Mouse (Mus musculus) ES-E14 (cell line): ENCODE measurements around the gene Pcdh15. TPM values are rescaled to one million over a fixed set of nuclear protein-coding genes. Genes with fewer than 3 reads are reported as not detected.

Experiments used
- DNase-seq: peaks from one replicate; pipeline ENCODE4 v3.0.0-alpha.2; 2013; ENCODE audit warnings: low read depth, low spot score
- H3K27ac ChIP-seq: 2 replicates; pipeline ENCODE4 v1.5.1; 2012; ENCODE audit warnings: low read depth, mild to moderate bottlenecking, low read length, moderate library complexity, mixed read lengths; ENCODE audit not compliant: poor library complexity, insufficient read depth, severe bottlenecking
- H3K36me3 ChIP-seq: 2 replicates; pipeline ENCODE4 v1.6.1; 2012; ENCODE audit warnings: mild to moderate bottlenecking, low read length, moderate library complexity, mixed read lengths; ENCODE audit not compliant: control insufficient read depth, poor library complexity, insufficient read depth, severe bottlenecking
- H3K4me1 ChIP-seq, 2 experiments: fragments of 150-350 bp in 1 of 2; sonication (generic) in 1 of 2; 2 replicates each; pipeline ENCODE4 v1.6.1; 2012; ENCODE audit warnings: low read length in 2 of 2, mild to moderate bottlenecking in 1 of 2, mixed read lengths in 1 of 2; ENCODE audit not compliant: control insufficient read depth in 2 of 2, insufficient read depth in 2 of 2, poor library complexity in 1 of 2
- H3K4me3 ChIP-seq, 2 experiments: fragments of 150-350 bp in 1 of 2; sonication (generic) in 1 of 2; 2 replicates each; pipeline ENCODE4 v1.5.1; 2012; ENCODE audit warnings: low read length in 2 of 2, low read depth in 1 of 2, mild to moderate bottlenecking in 1 of 2, mixed read lengths in 1 of 2; ENCODE audit not compliant: insufficient read depth in 1 of 2, poor library complexity in 1 of 2, severe bottlenecking in 1 of 2
- H3K9ac ChIP-seq: 2 replicates; pipeline ENCODE4 v1.6.1; 2012; ENCODE audit warnings: low read depth, mild to moderate bottlenecking, low read length, mixed read lengths; ENCODE audit not compliant: poor library complexity, insufficient read depth, severe bottlenecking
- H3K9me3 ChIP-seq: fragments of 150-350 bp; sonication (generic); 2 replicates; pipeline ENCODE4 v1.6.1; 2012; ENCODE audit warnings: low read depth, mild to moderate bottlenecking, low read length; ENCODE audit not compliant: control insufficient read depth, insufficient read depth
- CHD2 ChIP-seq: IDR thresholded peaks from 2 replicates; pipeline ENCODE4 v1.6.1; 2014; ENCODE audit warnings: mild to moderate bottlenecking, low read depth, low read length, inconsistent platforms
- HCFC1 ChIP-seq: IDR thresholded peaks from 2 replicates; pipeline ENCODE4 v1.6.1; 2012; ENCODE audit warnings: low read length, inconsistent platforms, borderline replicate concordance; ENCODE audit not compliant: insufficient read depth
- MAFK ChIP-seq: IDR thresholded peaks from 2 replicates; pipeline ENCODE4 v1.6.1; 2014; ENCODE audit warnings: mild to moderate bottlenecking, low read depth, low read length, inconsistent platforms; ENCODE audit not compliant: insufficient read depth
- ZC3H11A ChIP-seq: IDR thresholded peaks from 2 replicates; pipeline ENCODE4 v1.6.1; 2012; ENCODE audit warnings: low read depth, mild to moderate bottlenecking, inconsistent platforms, low read length, borderline replicate concordance
- ZNF384 ChIP-seq: IDR thresholded peaks from 2 replicates; pipeline ENCODE4 v1.6.1; 2012; ENCODE audit warnings: low read depth, low read length, inconsistent platforms
- in situ Hi-C, 2 experiments: fragments of 600-800 bp; cut with MboI; formaldehyde crosslinking; loops; one replicate each; pipeline ENCODE4 v1.15.1; 2025; ENCODE audit warnings: low sequenced_read_pairs in 2 of 2, inconsistent platforms in 1 of 2; ENCODE audit not compliant: unreplicated experiment in 2 of 2
- total RNA-seq: library from RNA; depleted of rRNA; stranded (reverse); fragments of 300-350 nt; gene quantifications from 2 replicates; pipeline ENCODE4 v1.2.3, GENCODE M21; 2012

Pcdh15 gene
- total RNA-seq, 1 experiment: 0.04 TPM

- in situ Hi-C loops: no loop called here
- no peak overlapping the region for H3K27ac ChIP-seq
- TF ChIP-seq CHD2 (no peak), ZNF384 (no peak), HCFC1 (no peak), MAFK (no peak), ZC3H11A (no peak)
- H3K9ac ChIP-seq: no peak overlapping the region
- no peak overlapping the region for H3K4me3 ChIP-seq
- DNase-seq: no peak
- H3K9me3 ChIP-seq: no peaks in the 10 kb centered on the region
- no peaks in the 10 kb centered on the region for H3K4me1 ChIP-seq
- no peaks in the 10 kb centered on the region for H3K36me3 ChIP-seq
Measured at GRCm38 (mm10) chr10:73700519-73701286, 601.6 kb downstream of the Pcdh15 start.

DNA sequence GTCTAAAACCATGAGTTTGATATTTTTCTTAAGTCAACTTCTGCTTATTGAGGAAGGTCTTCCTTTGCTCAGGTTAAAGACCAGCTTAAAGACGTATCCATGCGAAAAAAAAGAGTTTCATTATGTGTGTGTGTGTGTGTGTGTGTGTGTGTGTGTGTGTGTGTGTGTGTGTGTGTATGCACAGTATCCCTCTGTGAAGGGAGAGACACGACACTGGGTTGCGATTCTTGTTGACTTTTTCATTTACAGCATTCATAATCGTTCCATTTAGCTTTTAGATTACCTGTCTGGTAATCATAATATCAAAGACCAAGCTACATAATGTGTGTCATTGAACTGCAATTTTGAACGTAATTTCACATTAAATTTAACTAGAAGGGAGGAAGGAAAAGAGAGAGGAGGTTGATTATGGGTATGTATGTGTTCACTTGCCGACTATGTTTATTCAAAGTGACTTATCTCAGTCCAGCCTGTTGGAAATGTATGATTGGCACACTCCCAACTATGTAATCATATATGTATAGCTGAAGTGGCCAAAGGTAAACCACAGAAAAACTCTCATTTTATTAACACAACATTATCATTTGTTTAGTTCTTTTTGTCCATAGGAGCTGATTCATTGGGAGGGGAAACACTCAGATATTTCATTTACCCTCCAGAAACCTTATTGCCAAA is 626.6 kb downstream of the Pcdh15 start:
- in situ Hi-C loops: no loop called here

DNA sequence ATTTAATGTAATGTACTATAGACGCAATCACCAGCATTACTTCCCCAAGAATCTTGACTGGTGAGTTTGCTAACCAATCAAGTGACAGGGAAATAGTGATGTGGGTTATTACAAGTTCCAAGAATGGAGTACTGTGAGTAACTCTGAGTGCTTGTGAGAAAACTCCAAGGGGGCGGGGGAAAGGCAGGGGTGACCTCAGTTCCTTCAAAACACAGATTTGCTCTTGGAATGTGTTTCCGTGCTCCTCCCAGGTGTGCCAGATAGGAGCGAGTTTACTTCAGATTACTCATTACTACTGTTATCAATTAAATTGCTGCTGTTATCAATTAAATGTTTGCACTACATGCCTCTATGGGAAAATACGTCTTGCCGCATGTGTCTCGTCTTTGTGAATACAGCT is 634.1 kb downstream of the Pcdh15 start:
- Histone ChIP-seq H3K4me1 (no peaks in the 10 kb centered on the region), H3K9me3 (no peaks in the 10 kb centered on the region), H3K4me3 (no peak overlapping the region), H3K27ac (no peak overlapping the region), H3K36me3 (no peaks in the 10 kb centered on the region), H3K9ac (no peak overlapping the region)
- no peak for DNase-seq
- in situ Hi-C loops: no loop called here
- TF ChIP-seq CHD2 (no peak), ZNF384 (no peak), MAFK (no peak), HCFC1 (no peak), ZC3H11A (no peak)

More for the DNA sequence above, 626.6 kb downstream of the Pcdh15 start:
- H3K27ac ChIP-seq: no peak overlapping the region
- H3K9ac ChIP-seq: no peak overlapping the region
- H3K9me3 ChIP-seq: no peaks in the 10 kb centered on the region
- DNase-seq: no peak
- no peaks in the 10 kb centered on the region for H3K4me1 ChIP-seq
- no peaks in the 10 kb centered on the region for H3K36me3 ChIP-seq
- no peak for TF ChIP-seq MAFK
- TF ChIP-seq HCFC1: no peak
- no peak for TF ChIP-seq CHD2
- H3K4me3 ChIP-seq: no peak overlapping the region

DNA sequence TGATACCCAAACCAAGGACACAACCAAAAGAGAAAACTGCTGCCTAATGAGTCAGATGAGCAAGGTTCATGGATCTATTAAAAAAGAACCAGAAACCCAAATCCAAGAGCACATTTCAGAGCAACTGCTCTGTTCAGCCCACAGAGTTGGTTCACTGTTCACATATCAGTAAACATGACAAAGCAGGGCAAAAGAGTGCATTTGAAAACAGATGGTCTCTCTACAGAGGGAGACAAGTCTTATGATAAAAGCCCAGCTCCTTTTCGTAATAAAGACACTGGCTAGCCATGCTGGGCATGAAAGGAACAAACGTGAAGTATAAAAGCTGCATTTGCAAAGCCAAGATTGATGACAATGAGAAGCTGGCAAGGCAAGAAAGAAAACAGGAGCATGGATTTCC is 649.9 kb downstream of the Pcdh15 start:
- Histone ChIP-seq H3K27ac (no peak overlapping the region), H3K9me3 (no peaks in the 10 kb centered on the region), H3K4me3 (no peak overlapping the region), H3K36me3 (no peaks in the 10 kb centered on the region), H3K9ac (no peak overlapping the region), H3K4me1 (no peaks in the 10 kb centered on the region)
- in situ Hi-C loops: no loop called here
- TF ChIP-seq HCFC1: no peak
- no peak for TF ChIP-seq ZC3H11A
- no peak for TF ChIP-seq CHD2
- no peak for TF ChIP-seq MAFK
- TF ChIP-seq ZNF384: no peak
- no peak for DNase-seq

DNA sequence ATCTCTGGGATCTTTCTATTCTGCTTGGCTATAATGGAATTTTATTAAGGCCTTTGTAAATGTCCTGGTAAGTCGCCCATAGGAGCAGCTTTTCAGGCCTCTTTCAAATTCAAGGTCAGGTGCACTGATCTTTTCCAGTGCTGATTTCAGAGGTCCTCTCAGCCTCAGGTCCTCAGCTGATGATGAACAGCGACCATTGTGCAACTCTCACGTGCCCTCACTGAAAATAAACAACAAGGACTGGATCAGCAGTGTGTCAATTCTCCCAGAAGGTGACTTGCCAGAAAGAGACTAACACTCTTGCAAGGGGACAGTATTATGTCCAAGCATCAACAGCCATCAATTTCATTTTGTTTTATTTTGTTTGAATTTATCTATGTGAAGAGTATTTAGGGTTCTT is 654.7 kb downstream of the Pcdh15 start:
- DNase-seq: no peak
- H3K9ac ChIP-seq: no peak overlapping the region
- no peak overlapping the region for H3K27ac ChIP-seq
- no peaks in the 10 kb centered on the region for H3K36me3 ChIP-seq
- no peaks in the 10 kb centered on the region for H3K4me1 ChIP-seq
- in situ Hi-C loops: no loop called here
- H3K9me3 ChIP-seq: no peaks in the 10 kb centered on the region
- TF ChIP-seq ZNF384 (no peak), CHD2 (no peak), MAFK (no peak), HCFC1 (no peak), ZC3H11A (no peak)
- no peak overlapping the region for H3K4me3 ChIP-seq
